11 mouse cellular contexts compared by ENCODE assay signal in genomic region chr16:25682533-25682932, GRCm38 (mm10). TPM values are rescaled to one million over a fixed set of nuclear protein-coding genes. Genes with fewer than 3 reads are reported as not detected.
DNase-seq lines count a peak whose midpoint lies in the region; TF ChIP-seq lines count a peak whose summit lies in the region.
"Had no signal": no experiment of that assay in that cellular context is flagged by ENCODE, and none has a peak within 500 bp of the region (broad histone marks: within the 10 kb centered on the region; RNA-seq: fewer than 3 reads in every experiment).

No protein-coding gene starts in this region.

- peak; percentile 1 for DNase-seq in kidney, adult 2 months
- no peak for DNase-seq in kidney, adult 11 months
- DNase-seq in brain, adult 2 months (ENCODE audit: low read depth, low spot score) = peak; percentile 61
- DNase-seq in layer of hippocampus, adult 18-20 months (ENCODE audit: low spot score in 2 of 2) = peak; percentile 56 to 85
- peak; percentile 33 for DNase-seq in lung, postnatal 36 days
- DNase-seq in retina, postnatal 1 day = no peak
- DNase-seq in thymus, postnatal 10 days (ENCODE audit: low spot score in 2 of 2) = no peak
- DNase-seq: cerebellum, postnatal 14 days had no signal

- no peak for TF ChIP-seq CTCF in kidney, adult 2 months (conservative IDR thresholded peaks at IDR 0.05; ENCODE audit: insufficient read depth, insufficient read length, low read depth, low read length)

- no peaks in the 10 kb centered on the region for H3K36me3 ChIP-seq in kidney, adult 2 months (ENCODE audit: control insufficient read depth, insufficient read depth, low read length)
- H3K36me3 ChIP-seq: embryonic facial prominence, embryonic 13.5 days; forebrain, embryonic 15.5 days; hindbrain, embryonic 15.5 days had no signal

- no peak overlapping the region for H3K27ac ChIP-seq in kidney, adult 2 months (ENCODE audit: insufficient read depth, low read depth, low read length)
- H3K27ac ChIP-seq: embryonic facial prominence, embryonic 13.5 days; forebrain, embryonic 15.5 days; hindbrain, embryonic 15.5 days had no signal

- H3K4me3 ChIP-seq in kidney, adult 2 months (ENCODE audit: insufficient read depth, low read depth, low read length) = no peak overlapping the region
- H3K4me3 ChIP-seq: embryonic facial prominence, embryonic 13.5 days; forebrain, embryonic 15.5 days; hindbrain, embryonic 15.5 days had no signal

- H3K27me3 ChIP-seq in kidney, adult 2 months (replicated peaks; ENCODE audit: control insufficient read depth, insufficient read depth, low read length) = no peaks in the 10 kb centered on the region
- H3K27me3 ChIP-seq: embryonic facial prominence, embryonic 13.5 days; forebrain, embryonic 15.5 days; hindbrain, embryonic 15.5 days had no signal

- WGBS in kidney, adult 2 months = 79% methylated on average over 4 of the region's 4 CpGs

- no peak for TF ChIP-seq POLR2A in kidney, adult 2 months (IDR thresholded peaks at IDR 0.05; ENCODE audit: low read depth, low read length)

- no peaks in the 10 kb centered on the region for H3K4me1 ChIP-seq in kidney, adult 2 months (ENCODE audit: control insufficient read depth, insufficient read depth, low read length)
- H3K4me1 ChIP-seq: forebrain, embryonic 15.5 days; hindbrain, embryonic 15.5 days had no signal

RNA-seq across cellular contexts. Expression of gene Trp63, which starts 1.0 kb away (rescaled TPM):
- polyA plus RNA-seq in kidney, adult 2 months (2012; rRNA removed) = 0.52 and 0.73 TPM in 2 replicates
- 1 to 10 TPM; 1.7 to 2.1 TPM for total RNA-seq in layer of hippocampus, adult 18-20 months (2021)

Comparison
In these comparisons a context has a peak if more than half of its experiments do, and no peak if none do; other contexts are left out.
1. DNase-seq: peak in kidney, adult 2 months (single experiment), brain, adult 2 months (single experiment), layer of hippocampus, adult 18-20 months (2 of 2) and lung, postnatal 36 days (single experiment); none in kidney, adult 11 months (single experiment), retina, postnatal 1 day (single experiment) and thymus, postnatal 10 days (0 of 2).